Mouse (Mus musculus) adrenal gland, postnatal 36 days (tissue): ENCODE data around the gene Cul4b. TPM values are rescaled to one million over a fixed set of nuclear protein-coding genes. Genes with fewer than 3 reads are reported as not detected.
A peak's percentile ranks its signal among the peaks of the same experiment; 100 is the strongest.
"Not testable (repeated sequence)": the region's sequence is repeated elsewhere in the genome, so short reads cannot be mapped to it uniquely, and the experiment has no call there.

Source experiments
- DNase-seq, 2 experiments: peaks; one replicate each; pipeline ENCODE4 v3.0.0; 2021; ENCODE audit warnings: mixed read lengths in 1 of 2
- long read RNA-seq, 2 experiments: library from polyadenylated mRNA; stranded (forward); transcript quantifications; one replicate each; pipeline ENCODE4 v2.0.0; 2021; ENCODE audit warnings: borderline sequencing depth in 2 of 2
- total RNA-seq, 2 experiments: library from RNA; stranded (reverse); gene quantifications; 2 replicates each; pipeline ENCODE4 v1.2.3; 2021

Cul4b gene
- 10 to 100 TPM; 37.3 to 45.4 TPM for total RNA-seq
- long read RNA-seq, experiment 1, partial matches to known transcripts, result 14 of 18 reads
- long read RNA-seq, experiment 1, other reads (novel, unspliced or antisense), result 3 of 18 reads
- long read RNA-seq, experiment 2, partial matches to known transcripts, result 4 of 5 reads
- long read RNA-seq, experiment 2, other reads (novel, unspliced or antisense), result 1 of 5 reads

DNA sequence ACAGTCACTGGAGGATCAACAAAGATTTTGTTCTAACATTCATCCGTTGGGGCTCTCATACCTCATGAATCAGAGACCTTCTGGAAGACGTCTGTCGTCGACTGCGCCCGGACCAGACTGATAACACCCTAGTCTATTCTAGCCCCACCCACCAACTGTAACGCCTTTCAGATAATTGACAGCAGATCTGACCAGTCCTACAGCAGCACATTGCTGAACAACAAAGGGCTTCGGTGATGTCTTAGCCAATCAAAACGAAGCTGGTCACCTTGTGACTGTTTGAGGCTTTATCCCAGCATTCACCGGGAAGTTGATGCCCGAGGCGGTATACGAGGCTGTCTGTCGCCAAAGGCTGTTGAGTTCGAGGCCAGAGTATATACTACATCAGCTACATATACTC is at the start of gene Cul4b:
TSS of gene Cul4b (minus strand) at position 119 of the 400 bp plus-strand sequence.
- no peak for DNase-seq

DNA sequence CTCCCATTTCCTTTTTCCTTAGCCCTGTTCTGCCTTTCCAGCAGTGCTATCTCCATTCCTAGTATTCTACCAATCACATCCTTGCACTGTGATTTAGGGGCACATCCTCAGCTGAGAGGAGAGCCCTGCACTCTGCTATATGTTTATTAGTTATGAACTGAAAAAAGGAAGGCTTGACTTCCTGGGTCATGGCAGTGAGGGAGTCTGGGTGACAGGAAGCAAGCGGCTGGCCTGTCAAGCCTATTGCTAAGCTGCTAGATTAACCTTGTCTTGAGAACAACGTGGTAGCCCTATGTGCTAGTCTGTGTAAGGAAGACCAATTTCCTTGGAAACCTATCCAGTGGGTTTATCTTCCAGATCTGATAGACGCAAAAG is 25.0 kb upstream of the Cul4b start:
- peak; percentile 20 to 23 for DNase-seq

- DNase-seq, result peak; percentile 67 to 74
Observed at GRCm38 (mm10) chrX:38600177-38600994, 24.4 kb upstream of the Cul4b start, which contains the start of gene Mcts1. Gene Mcts1, plus strand, starts transcription at chrX:38600578.

GRCm38 (mm10) chrX:38593180-38593889 is 17.3 kb upstream of the Cul4b start:
- no peak for DNase-seq

GRCm38 (mm10) chrX:38591749-38592148 is 15.8 kb upstream of the Cul4b start:
- DNase-seq, result no peak

DNA sequence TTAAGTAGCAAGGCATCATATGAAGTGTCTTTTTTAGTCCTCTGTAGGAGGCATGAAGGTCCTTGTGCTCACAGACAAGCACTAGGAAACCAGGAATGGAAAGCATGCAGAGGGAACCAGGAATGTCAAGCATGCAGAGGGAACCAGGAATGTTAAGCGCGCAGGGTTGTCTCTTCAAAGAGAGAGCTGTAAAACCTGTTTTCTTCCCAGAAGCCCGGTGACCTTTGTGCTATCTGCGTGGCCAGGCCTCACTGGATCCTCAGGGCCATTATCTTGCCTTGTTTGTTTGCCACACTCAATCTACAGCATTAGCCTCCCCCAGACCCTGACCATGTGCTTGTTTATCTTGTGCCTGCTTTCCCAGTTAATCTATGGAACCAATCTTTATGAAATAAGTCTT is 13.8 kb upstream of the Cul4b start:
- no peak for DNase-seq

GRCm38 (mm10) chrX:38583261-38583660 is 7.3 kb upstream of the Cul4b start:
- DNase-seq, result no peak

GRCm38 (mm10) chrX:38581140-38581539 is 5.1 kb upstream of the Cul4b start:
- no peak for DNase-seq

GRCm38 (mm10) chrX:38566521-38567205 is 9.3 kb downstream of the Cul4b start:
- no peak for DNase-seq

GRCm38 (mm10) chrX:38565176-38565542 is 10.8 kb downstream of the Cul4b start:
- no peak for DNase-seq

GRCm38 (mm10) chrX:38564542-38565175 is 11.3 kb downstream of the Cul4b start:
- DNase-seq, result peak; percentile 91 to 94

GRCm38 (mm10) chrX:38563941-38564541 is 12.0 kb downstream of the Cul4b start:
- peak; percentile 10 to 13 for DNase-seq

DNA sequence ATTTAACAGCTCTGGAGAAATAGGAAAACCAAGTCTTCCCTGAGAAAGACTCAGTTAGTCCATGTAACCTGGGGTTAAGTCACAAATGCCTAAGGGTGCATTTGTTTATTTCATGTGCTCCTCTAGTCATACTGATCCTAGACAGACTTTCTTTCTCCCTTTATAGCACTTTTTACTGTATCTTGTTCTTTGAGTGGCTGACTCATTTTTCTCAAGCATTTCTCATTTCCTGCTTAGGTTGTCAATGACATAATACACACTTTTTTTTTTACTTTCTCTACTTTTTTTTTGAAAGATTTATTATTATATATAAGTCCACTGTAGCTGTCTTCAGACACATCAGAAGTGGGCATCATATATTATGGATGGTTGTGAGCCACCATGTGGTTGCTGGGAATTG is 22.7 kb downstream of the Cul4b start:
- no peak for DNase-seq

GRCm38 (mm10) chrX:38514556-38514955 is 61.4 kb downstream of the Cul4b start:
- DNase-seq, result peak; percentile 20 to 48

DNA sequence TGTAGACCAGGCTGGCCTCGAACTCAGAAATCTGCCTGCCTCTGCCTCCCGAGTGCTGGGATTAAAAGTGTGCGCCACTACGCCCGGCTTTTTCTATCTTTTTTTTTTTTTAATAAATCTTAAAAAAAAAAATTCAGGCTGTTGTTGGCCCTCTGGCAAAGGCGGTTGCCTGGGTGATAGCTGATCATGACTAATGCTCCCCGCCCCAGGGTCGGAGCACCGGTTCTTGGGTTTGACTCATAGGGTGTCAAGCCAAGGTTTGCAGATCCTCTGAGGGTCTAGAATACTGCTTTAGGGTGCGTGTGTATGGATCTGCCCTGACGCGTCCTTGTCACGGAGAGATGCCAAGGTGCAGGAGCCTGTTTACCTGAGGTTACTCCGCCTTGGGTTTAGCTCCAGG is 71.2 kb downstream of the Cul4b start:
- peak; percentile 77 to 78 for DNase-seq

GRCm38 (mm10) chrX:38502182-38502581 is 73.8 kb downstream of the Cul4b start:
- not testable (repeated sequence) for DNase-seq

DNA sequence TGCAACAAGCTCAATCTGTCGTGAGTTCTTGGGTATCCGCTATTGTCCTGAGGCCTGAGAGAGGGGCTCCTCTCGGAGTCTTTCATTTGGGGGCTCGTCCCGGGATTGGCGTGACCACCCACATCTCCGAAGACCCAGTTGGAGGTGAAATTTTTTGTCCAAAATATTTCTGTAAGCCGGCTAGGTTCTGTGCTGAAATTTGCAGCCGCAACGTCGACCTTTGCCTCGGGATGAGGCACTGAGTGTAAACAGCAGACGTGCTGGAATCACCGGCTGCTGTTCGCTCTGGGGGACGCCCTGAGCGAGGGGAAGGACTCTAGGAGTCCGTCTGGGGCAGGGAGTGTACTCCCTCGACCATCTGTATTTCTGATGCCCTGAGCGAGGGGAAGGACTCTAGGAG is 90.5 kb downstream of the Cul4b start:
- DNase-seq, result not testable (repeated sequence)
